ENCODE assay signal across 8 mouse cellular contexts in genomic region chrX:13230615-13231179, GRCm38 (mm10). TPM values are rescaled to one million over a fixed set of nuclear protein-coding genes. Genes with fewer than 3 reads are reported as not detected.
A peak's percentile ranks its signal among the peaks of the same experiment; 100 is the strongest.
DNase-seq lines count a peak whose midpoint lies in the region; ATAC-seq and TF ChIP-seq lines count a peak whose summit lies in the region.

No protein-coding gene starts in this region.

- H3K4me3 ChIP-seq in forebrain, embryonic 12.5 days (replicated peaks) = peak overlapping the region; percentile 31
- peak overlapping the region; percentile 41 for H3K4me3 ChIP-seq in heart, postnatal 0 days (ENCODE audit: low read depth, low read length)
- peak overlapping the region; percentile 53 for H3K4me3 ChIP-seq in liver, embryonic 15.5 days (replicated peaks)
- H3K4me3 ChIP-seq in neural tube, embryonic 11.5 days (ENCODE audit: low read depth, low read length) = peak overlapping the region; percentile 28

- H3K9ac ChIP-seq in forebrain, embryonic 12.5 days = 0 out of 2 replicates have a peak overlapping the region, but pooled peaks have one; percentile 33
- peak overlapping the region; percentile 36; the same call in 1 of the 2 replicates for H3K9ac ChIP-seq in heart, postnatal 0 days (replicated peaks; ENCODE audit: low read depth, low read length)
- peak overlapping the region; percentile 35 for H3K9ac ChIP-seq in liver, embryonic 15.5 days
- H3K9ac ChIP-seq in neural tube, embryonic 11.5 days (ENCODE audit: low read length) = peak overlapping the region; percentile 40

- ATAC-seq in forebrain, embryonic 12.5 days (ENCODE audit: low FRiP score) = peak; percentile 99
- ATAC-seq in heart, postnatal 0 days (ENCODE audit: insufficient read depth, low read depth) = peak; percentile 99
- peak; percentile 95 for ATAC-seq in liver, embryonic 15.5 days (ENCODE audit: insufficient read depth)
- peak; percentile 98 for ATAC-seq in neural tube, embryonic 11.5 days (ENCODE audit: insufficient read depth, low FRiP score, low TSS enrichment)

- peak; percentile 96 for DNase-seq in ES-CJ7 (ENCODE audit: low read depth, low spot score)
- DNase-seq in c-Kit-positive CD71-positive TER-119-positive erythroid progenitor cells, embryonic 14.5 days (ENCODE audit: low spot score) = peak; percentile 80
- peak; percentile 86 for DNase-seq in heart, postnatal 0 days (ENCODE audit: low spot score)
- DNase-seq in kidney, postnatal 4 days = peak; percentile 74 to 82
- peak; percentile 79 for DNase-seq in neural tube, embryonic 11.5 days (ENCODE audit: low spot score)
- DNase-seq in testis, postnatal 10 days (ENCODE audit: low spot score) = peak; percentile 62

- no peaks in the 10 kb centered on the region for H3K9me3 ChIP-seq in forebrain, embryonic 12.5 days
- no peaks in the 10 kb centered on the region for H3K9me3 ChIP-seq in heart, postnatal 0 days (replicated peaks; ENCODE audit: control insufficient read depth, low read length)
- H3K9me3 ChIP-seq in liver, embryonic 15.5 days (replicated peaks) = no peaks in the 10 kb centered on the region
- H3K9me3 ChIP-seq in neural tube, embryonic 11.5 days (ENCODE audit: control insufficient read depth, low read length) = no peaks in the 10 kb centered on the region

- 10% methylated on average over 17 of the region's 17 CpGs for WGBS in forebrain, embryonic 12.5 days
- 11% methylated on average over 17 of the region's 17 CpGs for WGBS in heart, postnatal 0 days
- WGBS in liver, embryonic 15.5 days (ENCODE audit: insufficient replicate concordance) = 9% methylated on average over 17 of the region's 17 CpGs
- 12% methylated on average over 17 of the region's 17 CpGs for WGBS in neural tube, embryonic 11.5 days

- H3K36me3 ChIP-seq in forebrain, embryonic 12.5 days (replicated peaks) = no peaks in the 10 kb centered on the region
- no peaks in the 10 kb centered on the region for H3K36me3 ChIP-seq in heart, postnatal 0 days (replicated peaks; ENCODE audit: control insufficient read depth, insufficient read depth, low read length)
- H3K36me3 ChIP-seq in liver, embryonic 15.5 days (replicated peaks) = no peaks in the 10 kb centered on the region
- H3K36me3 ChIP-seq in neural tube, embryonic 11.5 days (ENCODE audit: control insufficient read depth, insufficient read depth, low read length) = no peaks in the 10 kb centered on the region

- no peak for TF ChIP-seq CTCF in heart, postnatal 0 days (IDR thresholded peaks at IDR 0.05; ENCODE audit: low read depth)

- TF ChIP-seq EP300 in heart, postnatal 0 days (IDR thresholded peaks at IDR 0.05; ENCODE audit: low read depth) = no peak

- peaks cover 7% of the 10 kb centered on the region; the same call in 1 of the 2 replicates for H3K4me1 ChIP-seq in forebrain, embryonic 12.5 days
- no peaks in the 10 kb centered on the region for H3K4me1 ChIP-seq in heart, postnatal 0 days (ENCODE audit: control insufficient read depth, insufficient read depth)
- H3K4me1 ChIP-seq in liver, embryonic 15.5 days (replicated peaks) = peaks cover 24% of the 10 kb centered on the region
- no peaks in the 10 kb centered on the region for H3K4me1 ChIP-seq in neural tube, embryonic 11.5 days (ENCODE audit: control insufficient read depth, insufficient read depth, low read length)

- H3K4me2 ChIP-seq in forebrain, embryonic 12.5 days = peak overlapping the region; percentile 51
- H3K4me2 ChIP-seq in heart, postnatal 0 days (ENCODE audit: low read depth, low read length) = peak overlapping the region; percentile 63
- H3K4me2 ChIP-seq in liver, embryonic 15.5 days = peak overlapping the region; percentile 68
- peak overlapping the region; percentile 43 for H3K4me2 ChIP-seq in neural tube, embryonic 11.5 days (ENCODE audit: low read depth)

- H3K27me3 ChIP-seq in forebrain, embryonic 12.5 days = peaks cover 6% of the 10 kb centered on the region; the same call in 1 of the 2 replicates
- no peaks in the 10 kb centered on the region for H3K27me3 ChIP-seq in heart, postnatal 0 days (ENCODE audit: control insufficient read depth, insufficient read depth, low read length)
- H3K27me3 ChIP-seq in liver, embryonic 15.5 days = no peaks in the 10 kb centered on the region
- no peaks in the 10 kb centered on the region for H3K27me3 ChIP-seq in neural tube, embryonic 11.5 days (ENCODE audit: control insufficient read depth, insufficient read depth, low read length)

- H3K27ac ChIP-seq in forebrain, embryonic 12.5 days = peak overlapping the region; percentile 86
- peak overlapping the region; percentile 87 for H3K27ac ChIP-seq in heart, postnatal 0 days (ENCODE audit: low read depth)
- peak overlapping the region; percentile 80 for H3K27ac ChIP-seq in liver, embryonic 15.5 days (replicated peaks)
- peak overlapping the region; percentile 44; the same call in 1 of the 2 replicates for H3K27ac ChIP-seq in neural tube, embryonic 11.5 days (ENCODE audit: low read depth, low read length)

RNA-seq across cellular contexts. Expression of gene Ddx3x, which starts 50.1 kb away (rescaled TPM):
- 185 and 189 TPM in 2 replicates for polyA plus RNA-seq in forebrain, embryonic 12.5 days (2016; fragmentation: Nextera tagmentation; extraction: Ambion mirVana)
- 61.2 and 102 TPM in 2 replicates for total RNA-seq in heart, postnatal 0 days (2014; rRNA removed; ENCODE audit: low replicate concordance)
- 45.8 and 65.9 TPM in 2 replicates for polyA plus RNA-seq in heart, postnatal 0 days (2015; fragmentation: Nextera tagmentation; extraction: Ambion mirVana)
- 46.0 and 46.3 TPM in 2 replicates for polyA plus RNA-seq in liver, embryonic 15.5 days (2015; fragmentation: Nextera tagmentation; extraction: Ambion mirVana)
- 186 and 187 TPM in 2 replicates for polyA plus RNA-seq in neural tube, embryonic 11.5 days (2014; fragmentation: Nextera tagmentation; extraction: Ambion mirVana)

Comparison
In these comparisons a context has a peak if more than half of its experiments do, and no peak if none do; other contexts are left out.
1. Peak in every context shown above with its lines: DNase-seq, ATAC-seq, H3K4me3 ChIP-seq and H3K27ac ChIP-seq.